Mouse (Mus musculus) telencephalon, adult 2 months (tissue): ENCODE results near the gene Sgk2.

Experiments used
- DNase-seq: peaks from one replicate; pipeline ENCODE4 v3.0.0-alpha.2; 2011; ENCODE audit warnings: low read depth, low spot score

The Sgk2 gene

DNA sequence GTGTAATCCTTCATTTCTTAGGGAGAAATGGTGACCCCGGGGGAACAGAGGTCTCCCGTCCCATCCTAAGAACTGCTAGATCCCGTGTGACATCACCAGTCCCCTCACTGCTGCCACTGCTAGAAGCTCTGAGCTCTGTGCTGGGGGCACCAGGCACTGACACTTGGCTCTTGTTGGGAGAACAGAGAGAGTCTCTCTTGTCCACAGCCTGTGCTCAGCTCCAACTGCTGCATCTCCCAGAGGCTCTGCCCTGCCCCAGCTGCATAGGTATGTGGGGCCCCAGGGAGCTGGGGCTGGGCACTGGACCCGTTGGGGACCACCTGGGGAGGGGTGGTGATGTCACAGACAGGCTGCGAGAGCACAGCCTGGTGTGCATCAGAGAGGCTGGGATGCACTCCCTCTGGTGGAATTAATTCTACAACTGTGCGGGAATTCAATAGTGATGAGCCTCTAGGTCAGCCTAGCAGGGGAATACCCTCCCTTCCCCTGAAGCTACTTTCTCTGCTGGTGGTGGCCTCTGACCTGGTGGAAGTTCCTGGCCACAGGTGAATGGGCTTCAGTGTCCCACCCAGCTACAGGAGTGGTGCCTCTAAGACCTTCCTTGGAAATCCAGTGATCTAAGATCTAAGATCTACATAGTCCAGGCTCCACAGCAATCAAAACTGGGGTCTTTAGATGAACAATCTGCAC, 4.4 kb downstream of the Sgk2 start:
- peak; percentile 36 for DNase-seq

DNA sequence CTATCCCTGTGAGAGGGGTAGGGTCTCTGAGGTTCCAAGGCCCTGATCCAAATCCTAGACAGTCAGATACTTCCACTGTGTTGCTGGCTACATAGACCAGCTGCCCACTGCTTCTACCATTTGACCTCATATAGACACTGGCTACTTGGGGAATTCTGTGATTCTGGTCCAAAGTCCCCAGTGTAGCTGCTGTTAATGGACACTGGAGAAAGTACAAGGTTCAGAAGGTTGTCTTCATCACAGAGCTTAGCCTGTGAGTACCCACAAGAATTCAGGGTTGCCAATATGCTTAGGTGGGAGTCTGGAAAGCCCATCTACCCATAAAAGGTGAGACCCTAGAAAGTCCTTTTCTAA, 4.9 kb downstream of the Sgk2 start:
- DNase-seq = no peak

DNA sequence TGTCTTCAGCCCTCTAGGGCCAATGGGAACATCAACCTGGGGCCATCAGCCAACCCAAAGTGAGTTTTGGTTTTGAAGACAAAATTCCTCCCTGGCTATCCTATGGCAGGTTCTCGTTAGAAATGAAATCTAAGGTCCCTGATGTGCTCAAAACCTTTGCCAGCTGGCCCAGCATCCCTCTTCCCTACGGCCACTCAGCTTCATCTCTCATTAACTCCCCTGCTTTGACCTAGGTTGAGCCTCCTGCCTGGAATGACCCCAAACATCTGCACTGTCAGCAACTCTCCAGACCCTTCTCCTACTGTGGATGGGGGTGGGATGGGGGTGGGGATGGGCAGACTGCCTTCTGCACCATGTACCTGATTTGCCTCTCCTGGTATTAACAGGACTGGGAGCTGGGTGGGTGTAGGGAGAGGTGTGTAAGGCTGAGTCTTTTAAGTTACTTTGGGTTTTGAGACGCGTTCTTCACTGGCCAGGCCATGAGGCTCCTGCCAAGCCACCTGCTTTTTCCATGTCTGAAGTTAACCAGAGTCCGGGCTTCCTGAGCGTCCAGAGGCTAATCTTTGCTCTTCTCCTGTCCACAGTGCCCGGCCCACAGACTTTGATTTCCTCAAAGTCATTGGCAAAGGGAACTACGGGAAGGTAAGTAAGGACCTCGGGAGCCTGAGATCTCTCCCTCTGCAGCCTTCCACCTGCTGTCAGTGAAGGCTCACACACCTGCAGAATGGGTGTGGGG, 6.9 kb downstream of the Sgk2 start:
- DNase-seq = no peak

DNA sequence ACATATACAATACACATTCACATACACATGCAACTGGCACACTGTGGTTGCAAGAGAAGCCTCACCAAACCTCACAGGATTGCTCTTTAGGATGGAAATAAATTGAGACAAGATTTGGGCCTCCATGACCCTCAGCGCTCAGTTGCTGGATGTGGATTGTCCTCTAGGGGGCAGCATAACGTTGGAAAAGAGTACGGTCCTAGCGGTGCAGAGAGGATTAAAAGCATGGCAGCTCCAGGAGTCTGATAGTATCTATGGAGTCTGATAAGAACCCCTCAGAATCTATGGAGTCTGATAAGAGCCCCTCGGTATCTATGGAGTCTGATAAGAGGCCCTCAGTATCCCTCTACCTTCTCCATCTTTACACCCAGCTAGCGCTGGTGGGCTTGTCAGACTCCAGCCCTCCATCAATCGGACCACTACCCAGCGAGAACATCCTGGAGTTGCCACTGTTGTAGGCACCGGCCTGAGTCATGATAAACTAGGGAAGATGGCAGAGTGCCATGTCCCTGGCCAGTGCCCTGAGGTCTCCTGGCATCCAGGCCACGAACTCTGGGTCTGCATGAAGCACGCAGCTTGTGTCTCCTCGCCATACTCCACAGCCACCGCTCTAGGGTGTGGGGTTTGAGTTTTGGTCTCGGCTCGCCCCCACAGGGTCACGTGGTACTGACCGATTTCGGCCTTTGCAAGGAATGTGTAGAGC, 11.5 kb downstream of the Sgk2 start:
- DNase-seq = no peak

DNA sequence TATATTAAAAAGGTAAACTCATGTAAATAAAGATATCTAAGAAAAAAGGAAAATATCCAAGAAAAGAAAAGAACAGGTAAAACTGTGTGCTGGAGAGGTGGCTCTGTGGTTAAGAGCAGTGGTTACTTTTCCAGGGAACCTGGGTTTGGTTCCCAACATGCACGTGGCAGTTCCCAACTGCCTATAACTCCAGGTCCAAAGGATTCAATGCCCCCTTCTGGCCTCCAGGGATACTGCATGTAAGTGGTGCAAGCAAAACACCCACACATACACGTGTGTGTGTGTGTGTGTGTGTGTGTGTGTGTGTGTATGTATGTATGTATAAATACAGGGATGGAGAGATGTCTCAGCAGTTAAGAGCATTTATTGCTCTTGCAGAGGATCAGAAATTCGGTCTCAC, 12.6 kb downstream of the Sgk2 start:
- no peak for DNase-seq

DNA sequence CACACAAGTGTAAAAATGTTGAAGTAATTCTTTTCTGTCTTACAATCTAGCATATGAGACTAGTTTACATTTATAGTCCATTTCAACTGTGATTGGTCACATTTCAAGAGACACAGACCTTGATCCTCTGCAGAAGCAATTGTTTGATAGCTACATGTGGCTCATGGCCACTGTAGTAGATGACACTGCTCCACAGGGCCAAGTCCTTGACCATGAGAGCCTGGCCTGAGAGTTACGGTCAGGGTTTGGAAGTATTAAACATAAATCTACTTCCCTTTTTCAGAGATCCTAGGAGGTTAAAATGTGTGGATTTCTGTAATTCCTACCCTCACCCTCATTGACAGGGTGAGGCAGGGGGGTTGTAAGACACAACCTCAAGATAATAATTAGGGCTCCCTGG, 13.9 kb downstream of the Sgk2 start:
- DNase-seq = no peak

DNA sequence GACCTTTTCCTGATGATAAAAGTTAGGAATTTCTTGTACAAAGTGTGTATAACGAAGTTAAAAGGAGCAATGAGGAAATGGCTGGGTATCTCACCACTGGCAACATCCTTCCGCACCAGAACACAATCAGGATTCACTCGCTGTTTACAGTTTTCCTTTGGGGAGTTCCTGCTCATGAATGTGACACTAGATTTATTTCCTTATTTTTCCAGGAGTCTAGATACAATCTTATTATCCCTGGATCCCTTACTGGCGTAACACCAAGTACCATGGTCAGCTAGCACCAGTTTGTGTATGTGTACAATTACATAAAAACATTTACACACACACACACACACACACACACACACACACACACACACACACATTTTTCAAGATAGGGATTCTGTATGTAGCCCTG, 20.2 kb downstream of the Sgk2 start:
- DNase-seq = no peak

GRCm38 (mm10) chr2:163016916-163017743, 30.0 kb downstream of the Sgk2 start, which contains the start of gene Ift52:
TSS of gene Ift52 (plus strand) at chr2:163017354.
- DNase-seq = peak; percentile 90

- no peak for DNase-seq
These were observed 44.2 kb downstream of the Sgk2 start for GRCm38 (mm10) chr2:163031289-163031688.

DNA sequence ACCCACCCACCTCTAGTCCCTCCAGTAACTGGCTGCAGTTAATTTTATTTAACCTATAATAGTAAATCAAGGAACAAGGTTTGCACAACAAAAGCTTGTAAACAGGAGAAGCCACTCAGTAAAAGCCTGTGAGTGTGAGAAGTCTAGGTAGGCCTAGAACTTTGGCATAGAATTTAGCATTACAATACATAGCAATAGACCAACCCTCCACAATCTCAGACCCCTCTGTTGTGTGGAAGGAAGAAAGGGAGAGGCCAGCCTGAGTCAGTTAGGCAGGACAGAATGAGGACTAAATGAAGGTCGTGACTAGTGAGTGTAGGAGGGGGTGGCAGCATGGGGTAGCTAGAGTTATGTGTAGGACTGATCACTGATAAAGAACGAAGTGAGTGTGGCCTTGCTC, 44.6 kb downstream of the Sgk2 start:
- DNase-seq = no peak

GRCm38 (mm10) chr2:163032622-163033021, 45.5 kb downstream of the Sgk2 start:
- no peak for DNase-seq

- no peak for DNase-seq
These were observed 52.8 kb downstream of the Sgk2 start for GRCm38 (mm10) chr2:163039940-163040339.

DNA sequence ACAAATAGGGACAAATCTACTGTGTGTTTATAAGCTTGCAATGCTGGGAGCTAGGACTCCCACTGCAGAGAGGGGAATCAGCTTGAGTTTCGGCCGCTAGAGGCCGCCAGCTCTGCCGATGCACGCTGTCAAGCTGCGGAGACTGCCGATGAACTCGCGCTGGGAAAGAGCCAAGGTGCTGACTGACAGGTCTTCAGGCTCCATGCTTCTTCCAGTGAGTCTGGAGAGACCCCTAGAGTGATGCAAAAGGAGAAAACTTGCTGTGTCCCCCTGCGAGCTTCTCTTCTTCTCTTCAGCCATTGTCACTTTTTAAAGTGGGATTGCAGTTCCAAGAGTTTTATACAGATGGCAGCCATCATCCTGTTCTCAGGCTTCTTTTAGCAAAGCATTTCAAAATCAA, 61.0 kb downstream of the Sgk2 start:
- peak; percentile 27 for DNase-seq

- no peak for DNase-seq
These were observed 62.0 kb downstream of the Sgk2 start for GRCm38 (mm10) chr2:163049116-163049515.

GRCm38 (mm10) chr2:163051691-163052090, 64.6 kb downstream of the Sgk2 start:
- no peak for DNase-seq

DNA sequence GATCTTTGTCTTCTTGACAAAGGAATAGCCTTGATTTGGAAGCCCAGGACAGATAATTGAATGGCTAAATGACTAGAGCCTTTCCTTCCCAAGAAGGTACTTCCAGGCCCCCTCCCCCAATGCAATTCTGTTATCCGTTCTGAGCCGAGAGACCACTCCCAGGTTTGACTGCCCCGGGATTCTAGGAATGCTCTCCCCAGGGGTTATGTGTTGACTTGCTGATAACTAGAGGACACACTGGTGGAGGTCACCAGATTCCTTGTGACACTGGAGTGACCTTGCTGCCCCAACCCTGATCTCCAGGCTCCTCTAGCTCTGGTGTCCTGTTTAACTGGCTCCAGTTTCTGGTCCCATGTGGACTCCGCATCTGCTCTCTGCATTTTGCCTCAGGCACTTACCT, 65.0 kb downstream of the Sgk2 start:
- DNase-seq = no peak

DNA sequence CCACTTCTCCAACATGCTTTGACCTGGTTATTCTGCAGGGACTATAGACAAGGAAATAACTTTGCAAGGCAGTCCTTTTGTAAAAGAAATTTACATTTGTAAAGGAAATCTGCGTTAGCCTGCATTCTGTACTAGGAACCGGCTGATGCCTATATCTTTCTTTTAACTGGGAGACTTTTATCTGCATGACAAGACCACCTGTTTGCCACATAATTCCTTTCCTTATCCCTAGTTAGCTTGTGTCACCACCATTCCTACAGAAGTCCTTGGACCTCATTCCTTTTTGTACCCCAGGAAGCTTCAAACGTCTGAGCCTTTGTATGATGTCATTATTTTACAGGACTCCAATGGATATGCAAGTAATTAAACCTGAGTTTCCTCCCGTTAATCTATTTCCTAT, 65.7 kb downstream of the Sgk2 start:
- DNase-seq = no peak

DNA sequence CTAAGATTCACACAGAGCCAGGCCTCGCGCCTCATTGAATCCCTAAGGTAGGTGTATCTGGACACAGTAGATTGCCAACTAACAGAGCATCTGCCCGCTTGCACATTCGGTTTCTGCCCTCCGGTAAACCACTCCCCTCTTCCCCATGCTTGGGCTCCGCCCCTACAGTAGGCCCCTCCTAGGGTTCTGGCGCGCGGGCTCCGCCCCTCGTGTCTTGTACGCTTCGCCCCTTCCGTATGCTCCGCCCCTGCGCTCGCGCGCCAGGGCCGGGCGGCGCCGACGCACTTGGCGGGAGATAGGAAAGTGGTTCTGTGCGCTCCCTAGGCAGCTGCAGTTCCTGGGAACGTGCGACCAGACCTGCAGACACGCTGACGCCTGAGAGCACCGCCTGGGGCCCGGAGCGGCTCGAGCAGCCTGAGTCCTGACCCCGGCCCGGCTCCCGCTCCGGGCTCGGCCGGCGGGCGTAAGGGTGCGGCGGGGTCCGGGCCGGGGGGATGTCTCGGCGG, 67.3 kb downstream of the Sgk2 start, which contains the start of gene Mybl2:
Gene Mybl2, plus strand, starts transcription at position 353 of the 506 bp plus-strand sequence.
- DNase-seq = peak; percentile 73

DNA sequence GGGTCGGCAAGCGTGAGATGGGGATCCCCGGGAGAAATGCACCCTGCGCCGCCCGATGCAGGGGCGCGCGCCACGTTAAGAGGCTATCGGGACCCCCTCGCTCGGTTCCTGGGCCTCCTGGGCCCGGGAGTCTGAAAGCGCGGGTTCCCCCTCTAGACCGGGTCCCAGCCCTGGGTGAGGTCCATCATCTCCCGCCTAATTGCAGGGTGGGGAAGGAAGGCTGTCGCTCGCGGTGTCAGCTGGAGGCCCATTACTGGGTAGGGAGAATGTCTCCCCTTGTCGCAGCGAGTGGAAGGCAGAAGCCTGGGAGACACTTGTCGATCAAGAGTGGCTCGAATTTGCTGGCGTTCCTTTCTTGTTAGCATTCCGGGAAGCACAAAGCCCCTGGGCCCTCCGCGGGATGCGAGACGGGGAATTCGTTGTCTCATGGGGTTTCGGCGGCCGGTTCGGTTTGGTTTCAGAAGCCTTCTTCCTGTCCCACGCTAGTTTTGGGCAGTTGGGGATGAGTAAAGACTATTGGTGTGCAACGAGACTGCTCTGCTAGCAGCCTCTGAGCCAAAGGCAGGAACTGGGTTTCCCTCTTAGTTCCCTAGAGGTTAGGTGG, 67.9 kb downstream of the Sgk2 start:
- DNase-seq = no peak

GRCm38 (mm10) chr2:163055715-163056114, 68.6 kb downstream of the Sgk2 start:
- no peak for DNase-seq

GRCm38 (mm10) chr2:163056584-163056983, 69.5 kb downstream of the Sgk2 start:
- no peak for DNase-seq
